ENCODE assay signal across 12 mouse cellular contexts in genomic region chr7:99856266-99856861, GRCm38 (mm10). TPM values are rescaled to one million over a fixed set of nuclear protein-coding genes. Genes with fewer than 3 reads are reported as not detected.
DNase-seq lines count a peak whose midpoint lies in the region; ATAC-seq lines count a peak whose summit lies in the region.
"Had no signal": no experiment of that assay in that cellular context is flagged by ENCODE, and none has a peak within 500 bp of the region (broad histone marks: within the 10 kb centered on the region; RNA-seq: fewer than 3 reads in every experiment).

No protein-coding gene starts in this region.

- H3K4me3 ChIP-seq in erythroblast, embryonic 14.5 days (replicated peaks) = peak overlapping the region; percentile 35
- H3K4me3 ChIP-seq in megakaryocyte, embryonic 14.5 days (replicated peaks) = peak overlapping the region; percentile 77

- H3K4me1 ChIP-seq in erythroblast, embryonic 14.5 days (ENCODE audit: control insufficient read depth) = peaks cover 35% of the 10 kb centered on the region
- peaks cover 67% of the 10 kb centered on the region for H3K4me1 ChIP-seq in megakaryocyte, embryonic 14.5 days

- H3K36me3 ChIP-seq in erythroblast, embryonic 14.5 days (ENCODE audit: control insufficient read depth) = peaks cover 59% of the 10 kb centered on the region
- H3K36me3 ChIP-seq in megakaryocyte, embryonic 14.5 days (replicated peaks; ENCODE audit: low read length) = peaks cover 51% of the 10 kb centered on the region

- no peak for ATAC-seq in erythroblast, adult 5-6 weeks (replicated peaks; ENCODE audit: low FRiP score, poor library complexity, severe bottlenecking)
- ATAC-seq in megakaryocyte, adult 5-6 weeks (ENCODE audit: poor library complexity, severe bottlenecking) = no peak
- peak; percentile 60 for ATAC-seq in inflammation-experienced regulatory T-cells, adult 6 months
- ATAC-seq: forebrain, postnatal 0 days had no signal

- peaks cover 2% of the 10 kb centered on the region; the same call in 1 of the 2 replicates for H3K27me3 ChIP-seq in erythroblast, embryonic 14.5 days (ENCODE audit: control insufficient read depth)
- no peaks in the 10 kb centered on the region for H3K27me3 ChIP-seq in megakaryocyte, embryonic 14.5 days (replicated peaks)

- no peaks in the 10 kb centered on the region for H3K9me3 ChIP-seq in erythroblast, embryonic 14.5 days (ENCODE audit: control insufficient read depth, low read length)
- H3K9me3 ChIP-seq in megakaryocyte, embryonic 14.5 days = no peaks in the 10 kb centered on the region

- peak; percentile 31 to 65 for DNase-seq in thymus, adult 18-20 months
- no peak for DNase-seq in frontal cortex, postnatal 25 days (ENCODE audit: low spot score in 2 of 2)
- no peak for DNase-seq in layer of hippocampus, adult 11-12 months (ENCODE audit: low spot score)
- DNase-seq: cerebellum, adult 2 months; forebrain, postnatal 0 days; right cerebral cortex, postnatal 25 days had no signal

RNA-seq across cellular contexts. Expression of gene Xrra1, which starts 2.6 kb away (rescaled TPM):
- 0.03 TPM in 1 of 2 replicates, not detected in the other for polyA plus RNA-seq in erythroblast, embryonic 14.5 days (2012)
- total RNA-seq in erythroblast, adult 5-6 weeks (2015; ENCODE audit: low replicate concordance) = not detected in 2 replicates
- not detected in 2 replicates for total RNA-seq in erythroblast, adult 5-6 weeks (2017; ENCODE audit: low replicate concordance)
- 0.08 TPM in 1 of 2 replicates, not detected in the other for polyA plus RNA-seq in megakaryocyte, embryonic 14.5 days (2012; ENCODE audit: insufficient read depth, low replicate concordance)
- total RNA-seq in megakaryocyte, adult 5-6 weeks (2015) = 0.11 TPM in 1 of 2 replicates, not detected in the other
- total RNA-seq in megakaryocyte, adult 5-6 weeks (2017) = not detected in 2 replicates
- polyA plus RNA-seq in inflammation-experienced regulatory T-cells, adult 6 months (2017; shearing (Covaris generic)) = not detected
- total RNA-seq: hematopoietic stem cell, adult 5-6 weeks had no signal

RNA-seq across cellular contexts. Expression of gene Spcs2, which starts 6.9 kb away (rescaled TPM):
- polyA plus RNA-seq in erythroblast, embryonic 14.5 days (2012) = 2.5 and 5.9 TPM in 2 replicates
- 58.4 and 63.5 TPM in 2 replicates for total RNA-seq in erythroblast, adult 5-6 weeks (2015; ENCODE audit: low replicate concordance)
- 51.9 and 60.6 TPM in 2 replicates for total RNA-seq in erythroblast, adult 5-6 weeks (2017; ENCODE audit: low replicate concordance)
- polyA plus RNA-seq in megakaryocyte, embryonic 14.5 days (2012; ENCODE audit: insufficient read depth, low replicate concordance) = 18.5 and 108 TPM in 2 replicates
- total RNA-seq in megakaryocyte, adult 5-6 weeks (2015) = 181 and 205 TPM in 2 replicates
- total RNA-seq in megakaryocyte, adult 5-6 weeks (2017) = 113 and 137 TPM in 2 replicates
- polyA plus RNA-seq in inflammation-experienced regulatory T-cells, adult 6 months (2017; shearing (Covaris generic)) = 100 to 1,000 TPM; 456 to 534 (median 479) TPM

RNA-seq across cellular contexts. Expression of gene Neu3, which starts 28.1 kb away (rescaled TPM):
- 0.39 and 0.51 TPM in 2 replicates for polyA plus RNA-seq in erythroblast, embryonic 14.5 days (2012)
- 3.8 and 6.5 TPM in 2 replicates for total RNA-seq in erythroblast, adult 5-6 weeks (2015; ENCODE audit: low replicate concordance)
- total RNA-seq in erythroblast, adult 5-6 weeks (2017; ENCODE audit: low replicate concordance) = 11.9 and 12.8 TPM in 2 replicates
- polyA plus RNA-seq in megakaryocyte, embryonic 14.5 days (2012; ENCODE audit: insufficient read depth, low replicate concordance) = 0.49 and 0.83 TPM in 2 replicates
- 0.22 and 1.4 TPM in 2 replicates for total RNA-seq in megakaryocyte, adult 5-6 weeks (2015)
- total RNA-seq in megakaryocyte, adult 5-6 weeks (2017) = 1.1 and 1.8 TPM in 2 replicates
- polyA plus RNA-seq in inflammation-experienced regulatory T-cells, adult 6 months (2017; shearing (Covaris generic)) = 10 to 100 TPM; 27.1 to 30.3 (median 28.6) TPM

Comparison
In these comparisons a context has a peak if more than half of its experiments do, and no peak if none do; other contexts are left out.
1. DNase-seq: peak in thymus, adult 18-20 months (2 of 2); none in frontal cortex, postnatal 25 days (0 of 2) and layer of hippocampus, adult 11-12 months (single experiment).
2. RNA of gene Neu3, which starts 28.1 kb away (polyA plus RNA-seq): 27.1 to 30.3 TPM in inflammation-experienced regulatory T-cells, adult 6 months; 0.49 to 0.83 TPM in megakaryocyte, embryonic 14.5 days and 0.39 to 0.51 TPM in erythroblast, embryonic 14.5 days; every median in the first group is over 10 times any median in the second.